Mouse (Mus musculus) hindbrain, embryonic 15.5 days (tissue): Measurements from ENCODE around the gene Epb41. TPM values are rescaled to one million over a fixed set of nuclear protein-coding genes. Genes with fewer than 3 reads are reported as not detected.

Experiments
- ATAC-seq: fragments of 200-750 bp; cut with Nextera tagmentation; 2 replicates; pipeline ENCODE4 v1.8.0; 2017; ENCODE audit warnings: low read depth, moderate number of reproducible peaks, moderate TSS enrichment; ENCODE audit not compliant: low FRiP score
- H3K27ac ChIP-seq: fragments of 300-500 bp; sonication (generic); replicated peaks from 2 replicates; pipeline ENCODE4 v1.5.1; 2015; ENCODE audit warnings: mild to moderate bottlenecking, inconsistent platforms
- H3K27me3 ChIP-seq: fragments of 300-500 bp; sonication (generic); 2 replicates; pipeline ENCODE4 v1.6.1; 2015; ENCODE audit warnings: control low read depth, inconsistent platforms
- H3K36me3 ChIP-seq: fragments of 300-500 bp; sonication (generic); 2 replicates; pipeline ENCODE4 v1.6.1; 2015; ENCODE audit warnings: control low read depth, inconsistent platforms
- H3K4me1 ChIP-seq: fragments of 300-500 bp; sonication (generic); replicated peaks from 2 replicates; pipeline ENCODE4 v1.6.1; 2015; ENCODE audit warnings: control low read depth, inconsistent platforms
- H3K4me2 ChIP-seq: fragments of 300-500 bp; sonication (generic); 2 replicates; pipeline ENCODE4 v1.6.1; 2015; ENCODE audit warnings: moderate library complexity, mild to moderate bottlenecking, inconsistent platforms
- H3K4me3 ChIP-seq: fragments of 300-500 bp; sonication (generic); 2 replicates; pipeline ENCODE4 v1.5.1; 2015; ENCODE audit warnings: mild to moderate bottlenecking, inconsistent platforms
- H3K9ac ChIP-seq: fragments of 300-500 bp; sonication (generic); 2 replicates; pipeline ENCODE4 v1.6.1; 2015; ENCODE audit warnings: inconsistent platforms
- H3K9me3 ChIP-seq: fragments of 300-500 bp; sonication (generic); 2 replicates; pipeline ENCODE4 v1.6.1; 2016; ENCODE audit warnings: control low read depth, inconsistent platforms
- WGBS: fragments of 180-500 bp; shearing (Covaris S2); methylation state at CpG from one replicate; pipeline ENCODE4 v1.1.7; 2015; 5-methylcytosine and 5-hydroxymethylcytosine counted together
- polyA plus RNA-seq: library from polyadenylated mRNA; unstranded; fragments of >200 nt; fragmentation: Nextera tagmentation; extraction: Ambion mirVana; gene quantifications from 2 replicates; pipeline ENCODE4 v1.2.1, GENCODE M21; 2015

Gene Epb41
- polyA plus RNA-seq, 1 experiment from 2014 or later: 59.8 TPM

GRCm38 (mm10) chr4:132057311-132057710 is 17.8 kb downstream of the Epb41 start:
- H3K4me3 ChIP-seq: no peak overlapping the region
- no peaks in the 10 kb centered on the region for H3K27me3 ChIP-seq
- ATAC-seq: no peak
- H3K4me2 ChIP-seq: no peak overlapping the region
- H3K4me1 ChIP-seq: no peaks in the 10 kb centered on the region
- H3K27ac ChIP-seq: no peak overlapping the region
- no peaks in the 10 kb centered on the region for H3K36me3 ChIP-seq
- no peaks in the 10 kb centered on the region for H3K9me3 ChIP-seq
- H3K9ac ChIP-seq: no peak overlapping the region

- H3K4me2 ChIP-seq: no peak overlapping the region
- no peak overlapping the region for H3K4me3 ChIP-seq
- H3K9ac ChIP-seq: no peak overlapping the region
- no peak for ATAC-seq
- no peaks in the 10 kb centered on the region for H3K36me3 ChIP-seq
- WGBS: 41% methylated on average over 10 of the region's 10 CpGs
- no peak overlapping the region for H3K27ac ChIP-seq
- peaks cover 17% of the 10 kb centered on the region for H3K4me1 ChIP-seq
- no peaks in the 10 kb centered on the region for H3K9me3 ChIP-seq
- H3K27me3 ChIP-seq: no peaks in the 10 kb centered on the region
These were observed 23.5 kb downstream of the Epb41 start for GRCm38 (mm10) chr4:132051321-132052275.

- ATAC-seq: no peak
- Histone ChIP-seq H3K4me2 (peak overlapping the region; percentile 68), H3K4me3 (peak overlapping the region; percentile 62), H3K27me3 (no peaks in the 10 kb centered on the region), H3K9me3 (no peaks in the 10 kb centered on the region), H3K36me3 (no peaks in the 10 kb centered on the region), H3K9ac (no peak overlapping the region), H3K4me1 (peaks cover 32% of the 10 kb centered on the region), H3K27ac (no peak overlapping the region)
- 6% methylated on average over 14 of the region's 15 CpGs for WGBS
These were observed 25.4 kb downstream of the Epb41 start for GRCm38 (mm10) chr4:132049549-132050200.

- Histone ChIP-seq H3K36me3 (no peaks in the 10 kb centered on the region), H3K4me2 (peak overlapping the region; percentile 68), H3K27me3 (no peaks in the 10 kb centered on the region), H3K4me1 (peaks cover 38% of the 10 kb centered on the region), H3K4me3 (peak overlapping the region; percentile 62), H3K9me3 (no peaks in the 10 kb centered on the region), H3K27ac (peak overlapping the region; percentile 96), H3K9ac (peak overlapping the region; percentile 88)
- ATAC-seq: peak; percentile 99
- WGBS: 0% methylated on average over 13 of the region's 46 CpGs
These were observed 26.1 kb downstream of the Epb41 start for GRCm38 (mm10) chr4:132048995-132049404.

GRCm38 (mm10) chr4:132048011-132048991 is 26.8 kb downstream of the Epb41 start:
- under 1% methylated on average over 73 of the region's 95 CpGs for WGBS
- Histone ChIP-seq H3K4me3 (peak overlapping the region; percentile 62), H3K27me3 (no peaks in the 10 kb centered on the region), H3K4me1 (peaks cover 38% of the 10 kb centered on the region), H3K27ac (peak overlapping the region; percentile 96), H3K4me2 (peak overlapping the region; percentile 68), H3K9ac (peak overlapping the region; percentile 88), H3K9me3 (no peaks in the 10 kb centered on the region), H3K36me3 (no peaks in the 10 kb centered on the region)
- peak; percentile 63 for ATAC-seq

- no peaks in the 10 kb centered on the region for H3K9me3 ChIP-seq
- H3K9ac ChIP-seq: no peak overlapping the region
- H3K36me3 ChIP-seq: no peaks in the 10 kb centered on the region
- 92% methylated on average over 3 of the region's 3 CpGs for WGBS
- no peak for ATAC-seq
- no peak overlapping the region for H3K4me2 ChIP-seq
- no peak overlapping the region for H3K27ac ChIP-seq
- peaks cover 44% of the 10 kb centered on the region for H3K4me1 ChIP-seq
- H3K27me3 ChIP-seq: no peaks in the 10 kb centered on the region
- H3K4me3 ChIP-seq: no peak overlapping the region
These were observed 31.4 kb downstream of the Epb41 start for GRCm38 (mm10) chr4:132043726-132044125.

- ATAC-seq: 0 out of 2 replicates have a peak, but pooled peaks have one; percentile 11
- H3K27ac ChIP-seq: no peak overlapping the region
- H3K4me3 ChIP-seq: no peak overlapping the region
- H3K9ac ChIP-seq: no peak overlapping the region
- peaks cover 52% of the 10 kb centered on the region for H3K4me1 ChIP-seq
- WGBS: 77% methylated on average over 6 of the region's 6 CpGs
- H3K36me3 ChIP-seq: no peaks in the 10 kb centered on the region
- H3K9me3 ChIP-seq: no peaks in the 10 kb centered on the region
- no peak overlapping the region for H3K4me2 ChIP-seq
- no peaks in the 10 kb centered on the region for H3K27me3 ChIP-seq
These were observed 33.4 kb downstream of the Epb41 start for GRCm38 (mm10) chr4:132041471-132042332.

- H3K27ac ChIP-seq: peak overlapping the region; percentile 29; the same call in 1 of the 2 replicates
- no peaks in the 10 kb centered on the region for H3K9me3 ChIP-seq
- no peak overlapping the region for H3K4me3 ChIP-seq
- ATAC-seq: no peak
- peaks cover 39% of the 10 kb centered on the region for H3K4me1 ChIP-seq
- H3K36me3 ChIP-seq: no peaks in the 10 kb centered on the region
- no peak overlapping the region for H3K9ac ChIP-seq
- H3K4me2 ChIP-seq: no peak overlapping the region
- WGBS: 89% methylated on average over 8 of the region's 8 CpGs
- no peaks in the 10 kb centered on the region for H3K27me3 ChIP-seq
These were observed 35.0 kb downstream of the Epb41 start for GRCm38 (mm10) chr4:132039975-132040645.

- no peak overlapping the region for H3K4me2 ChIP-seq
- ATAC-seq: no peak
- no peak overlapping the region for H3K9ac ChIP-seq
- WGBS: 98% methylated on average over 2 of the region's 2 CpGs
- H3K4me1 ChIP-seq: peaks cover 35% of the 10 kb centered on the region
- no peak overlapping the region for H3K4me3 ChIP-seq
- no peaks in the 10 kb centered on the region for H3K27me3 ChIP-seq
- no peaks in the 10 kb centered on the region for H3K9me3 ChIP-seq
- H3K36me3 ChIP-seq: no peaks in the 10 kb centered on the region
- peak overlapping the region; percentile 29; the same call in 1 of the 2 replicates for H3K27ac ChIP-seq
These were observed 35.6 kb downstream of the Epb41 start for GRCm38 (mm10) chr4:132039521-132039920.

GRCm38 (mm10) chr4:132038809-132039208 is 36.3 kb downstream of the Epb41 start:
- Histone ChIP-seq H3K9me3 (no peaks in the 10 kb centered on the region), H3K9ac (no peak overlapping the region), H3K4me1 (peaks cover 35% of the 10 kb centered on the region), H3K27me3 (no peaks in the 10 kb centered on the region), H3K4me2 (no peak overlapping the region), H3K4me3 (no peak overlapping the region), H3K36me3 (no peaks in the 10 kb centered on the region), H3K27ac (no peak overlapping the region)
- WGBS: 66% methylated on average over 2 of the region's 2 CpGs
- no peak for ATAC-seq
